Mouse (Mus musculus): Measurements from ENCODE around the gene Mob3b.

The Mob3b gene

DNA sequence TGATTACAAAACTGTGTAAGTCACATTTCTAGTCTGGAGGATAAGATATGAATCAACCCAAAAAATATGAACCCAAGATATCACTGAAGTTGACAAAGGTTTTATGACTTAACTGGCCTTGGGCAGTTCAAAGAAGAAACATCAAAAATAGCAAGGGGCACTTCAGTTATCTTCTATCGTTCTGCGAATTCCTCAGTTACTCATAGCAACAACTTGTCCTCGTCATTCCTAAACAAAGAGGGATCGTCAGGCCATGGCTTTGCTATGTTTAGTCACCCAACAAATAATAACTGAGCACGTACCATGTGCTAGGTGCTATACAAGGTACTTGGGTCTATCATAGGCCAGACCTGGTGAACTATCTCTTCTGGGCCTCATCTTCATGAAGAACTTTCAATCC, 10.7 kb downstream of the Mob3b start:
- no peak for DNase-seq

- no peak for DNase-seq
Measured at GRCm38 (mm10) chr4:35145726-35146125, 11.6 kb downstream of the Mob3b start.

DNA sequence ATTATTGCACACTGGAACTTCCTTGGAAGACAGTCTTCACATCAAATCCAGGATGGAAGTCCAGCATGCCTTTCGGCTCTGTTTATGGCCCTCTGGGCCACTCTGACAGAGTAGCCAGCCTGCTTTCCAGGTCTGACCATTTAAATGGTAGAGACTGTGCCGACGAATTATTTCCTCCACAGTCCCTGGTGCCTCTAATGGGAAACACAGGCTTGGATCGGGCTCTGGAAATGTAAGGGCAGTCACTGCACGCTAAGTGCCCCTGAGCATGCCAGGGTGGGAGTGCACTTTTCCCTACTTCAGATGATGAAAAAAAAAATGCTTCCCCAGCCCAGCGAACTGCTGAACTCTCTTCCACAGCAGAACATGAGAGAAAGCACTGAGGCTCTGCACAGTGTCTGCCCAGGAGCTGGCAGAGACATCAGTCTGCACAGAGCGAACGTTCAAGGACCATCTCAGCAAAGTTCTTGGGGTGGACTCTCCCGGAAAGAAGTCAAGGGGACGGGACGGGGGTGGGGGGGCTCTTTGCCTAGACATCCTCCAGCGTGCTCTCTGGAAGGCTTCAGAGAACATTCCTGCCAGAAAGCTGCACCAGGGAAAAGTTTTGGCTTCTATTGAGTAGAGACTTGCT, 13.7 kb downstream of the Mob3b start:
- DNase-seq = no peak

DNA sequence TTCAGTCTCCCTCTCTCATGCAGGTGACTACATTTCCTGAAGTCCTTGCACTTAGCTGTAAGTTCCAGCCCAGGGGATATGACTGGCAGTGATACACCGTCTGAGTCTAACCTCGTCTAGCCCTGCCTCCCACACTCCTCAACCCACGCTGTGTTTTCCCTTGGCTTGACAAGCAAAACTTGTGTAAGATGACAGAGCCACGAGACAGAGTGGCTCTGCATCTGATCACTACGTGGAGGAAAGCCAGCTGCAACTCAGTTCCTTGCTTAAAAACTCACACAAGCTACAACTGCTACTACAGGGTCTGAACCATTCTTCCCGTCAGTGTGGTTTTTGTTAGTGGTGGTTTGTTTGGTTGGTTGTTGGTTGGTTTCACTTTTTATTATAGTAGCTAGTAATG, 17.0 kb downstream of the Mob3b start:
- peak; percentile 32 for DNase-seq

GRCm38 (mm10) chr4:35138077-35138476, 19.2 kb downstream of the Mob3b start:
- DNase-seq = no peak

- DNase-seq = no peak
Measured at GRCm38 (mm10) chr4:35136996-35137395, 20.3 kb downstream of the Mob3b start.

DNA sequence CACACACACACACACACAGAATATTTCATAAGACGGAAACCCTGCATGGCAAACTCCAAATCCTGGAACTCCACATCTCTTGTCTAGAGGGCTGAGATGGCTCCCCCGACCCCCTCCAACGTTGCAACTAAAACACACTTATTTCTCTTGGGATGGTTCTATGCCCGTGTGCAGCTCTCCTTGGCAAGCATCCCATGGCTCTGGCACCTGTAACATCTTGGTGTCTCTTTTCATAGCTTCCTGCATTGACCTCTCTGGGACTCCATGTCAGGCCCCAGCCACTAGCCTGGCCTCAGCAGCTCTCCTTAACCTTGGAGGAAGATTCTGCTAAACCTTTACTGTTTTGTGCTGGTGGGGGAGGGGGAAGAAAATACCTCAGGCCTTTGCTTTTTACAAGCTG, 21.5 kb downstream of the Mob3b start:
- no peak for DNase-seq

DNA sequence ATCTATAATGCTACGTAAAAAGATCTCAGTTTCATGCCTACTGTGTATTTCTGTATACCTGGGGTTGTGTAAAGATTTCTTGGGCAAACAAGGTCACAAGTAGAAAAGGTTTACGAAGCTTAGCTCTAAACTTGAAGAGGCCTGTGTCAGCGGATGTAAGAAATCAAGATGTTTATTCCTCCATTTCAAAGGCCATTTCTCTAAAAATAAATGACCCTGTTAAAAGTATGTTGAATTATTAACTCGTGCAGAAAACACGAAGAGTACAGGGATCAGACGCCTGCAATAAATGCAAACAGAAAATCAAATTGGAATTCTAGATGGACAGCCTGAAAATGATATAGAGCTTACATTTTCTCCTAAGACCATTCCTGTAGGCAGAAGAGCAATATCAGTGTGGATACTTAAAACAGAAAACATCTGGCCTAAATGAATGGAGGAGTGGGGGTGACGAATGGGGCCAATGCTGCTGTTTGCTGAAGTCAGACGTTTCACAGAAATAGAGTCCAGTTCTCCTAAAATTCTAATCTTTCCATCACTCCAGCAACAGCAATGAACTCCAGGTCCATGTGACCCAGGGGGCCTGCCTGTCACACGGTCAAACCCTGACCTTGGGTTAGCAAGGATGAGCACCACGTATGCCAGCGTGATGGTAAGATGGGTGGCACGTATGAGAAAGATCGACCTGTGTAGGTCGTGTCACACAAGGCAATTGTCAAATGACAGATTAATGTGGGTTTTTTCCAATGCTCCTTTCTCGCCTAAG, 22.3 kb downstream of the Mob3b start:
- DNase-seq = no peak

- DNase-seq = no peak
Measured at GRCm38 (mm10) chr4:35133411-35133810, 23.9 kb downstream of the Mob3b start.

DNA sequence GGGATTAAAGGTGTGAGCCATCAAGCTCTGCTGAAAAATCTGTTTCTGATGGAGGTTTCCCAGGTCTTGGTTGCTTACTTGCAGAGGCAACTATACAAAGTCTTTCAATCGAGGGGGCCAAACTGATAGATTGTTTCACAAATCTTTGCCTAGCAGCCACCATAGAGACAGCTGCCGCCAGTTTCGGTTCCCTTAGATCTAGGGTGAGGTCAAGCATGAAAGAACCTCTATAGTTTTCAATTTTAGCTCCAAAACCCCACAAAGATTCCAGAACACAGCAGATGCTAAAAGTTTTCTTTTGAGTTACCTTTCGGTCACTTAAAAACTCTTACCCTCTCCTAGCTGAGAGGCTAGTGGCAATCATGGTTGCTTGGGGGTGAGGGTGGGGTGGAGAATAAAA, 25.7 kb downstream of the Mob3b start:
- no peak for DNase-seq

GRCm38 (mm10) chr4:35130411-35130948, 26.8 kb downstream of the Mob3b start:
- DNase-seq = peak; percentile 60

- DNase-seq = no peak
Measured at GRCm38 (mm10) chr4:35127759-35128158, 29.5 kb downstream of the Mob3b start.

- DNase-seq = no peak
Measured at GRCm38 (mm10) chr4:35126776-35127175, 30.5 kb downstream of the Mob3b start.

GRCm38 (mm10) chr4:35125299-35125777, 31.9 kb downstream of the Mob3b start:
- no peak for DNase-seq

GRCm38 (mm10) chr4:35124027-35124426, 33.3 kb downstream of the Mob3b start:
- no peak for DNase-seq

DNA sequence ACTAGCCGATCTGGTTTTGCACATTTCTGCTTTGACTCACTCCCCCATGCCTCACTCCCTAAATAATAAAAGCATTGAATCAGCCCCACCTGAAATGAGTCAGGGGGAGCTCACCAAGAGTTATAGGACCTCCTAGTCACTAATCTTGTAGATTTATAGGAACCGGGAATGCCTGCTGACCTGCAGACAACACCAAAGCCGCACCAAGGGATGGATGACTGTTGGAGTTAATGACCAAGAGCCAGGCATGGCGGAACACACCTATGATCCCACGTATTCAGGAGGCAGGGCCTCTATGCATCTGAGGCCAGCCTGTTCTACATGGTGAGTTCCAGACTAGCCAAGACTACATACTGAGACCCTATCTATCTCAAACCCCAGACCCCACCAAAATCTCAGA, 34.2 kb downstream of the Mob3b start:
- no peak for DNase-seq

DNA sequence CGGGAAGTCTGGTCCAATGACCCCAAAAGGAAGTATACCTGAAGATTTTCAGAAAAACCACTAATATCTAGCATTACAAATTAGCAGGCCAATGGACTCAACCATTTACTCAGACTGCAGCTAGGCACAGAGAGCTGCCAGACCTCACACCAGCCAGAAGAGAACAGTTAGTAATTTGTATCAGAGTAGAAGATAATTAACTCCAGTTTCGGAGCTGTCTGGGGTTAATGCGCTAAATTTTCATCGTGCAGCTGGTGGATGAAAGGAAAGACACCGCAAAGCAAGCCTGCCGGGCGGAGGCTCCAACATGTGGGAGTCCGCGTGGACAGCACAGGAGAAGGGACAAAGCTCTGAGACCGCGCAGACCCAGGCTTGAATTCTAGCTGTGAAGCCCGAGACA, 36.2 kb downstream of the Mob3b start:
- DNase-seq = no peak

GRCm38 (mm10) chr4:35120575-35120974, 36.7 kb downstream of the Mob3b start:
- DNase-seq = no peak

DNA sequence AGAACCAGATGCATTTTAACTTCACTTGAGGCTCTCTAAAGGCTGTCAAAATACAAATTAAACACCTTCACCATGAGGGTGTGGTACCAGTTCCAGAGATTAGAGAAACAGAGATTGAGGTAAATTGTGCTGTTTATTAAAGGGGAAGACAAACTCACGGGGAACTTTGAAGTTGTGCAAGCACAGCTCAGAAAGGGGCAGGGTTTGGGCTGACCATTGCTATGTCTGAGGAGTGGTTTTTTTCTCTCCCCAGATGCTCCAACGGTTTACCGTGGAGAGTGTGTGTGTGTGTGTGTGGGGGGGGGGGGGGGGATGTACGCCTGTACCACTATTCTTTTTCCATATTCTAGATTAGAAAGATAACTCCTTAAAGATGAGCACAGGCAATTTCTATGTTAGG, 37.1 kb downstream of the Mob3b start:
- no peak for DNase-seq

- DNase-seq = no peak
Measured at GRCm38 (mm10) chr4:35118851-35119250, 38.4 kb downstream of the Mob3b start.

DNA sequence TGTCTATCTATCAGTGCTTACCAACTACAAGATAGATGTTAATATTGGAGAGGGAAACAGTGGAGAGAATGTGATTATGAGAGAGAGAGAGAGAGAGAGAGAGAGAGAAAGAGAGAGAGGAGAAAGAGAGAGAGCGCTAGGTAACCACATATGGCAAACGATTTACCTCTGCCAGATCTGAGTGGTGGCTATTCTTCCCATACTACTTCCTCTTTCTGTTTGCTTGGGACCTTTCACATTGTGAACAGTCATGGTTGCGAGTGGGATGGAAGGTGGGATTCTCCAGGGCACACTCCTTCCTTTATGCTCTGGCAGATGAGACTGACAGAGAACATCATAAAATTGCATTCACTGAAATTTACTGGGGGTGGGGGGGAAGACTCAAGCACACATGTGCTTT, 40.1 kb downstream of the Mob3b start:
- DNase-seq = no peak

GRCm38 (mm10) chr4:35115933-35116332, 41.4 kb downstream of the Mob3b start:
- DNase-seq = no peak

GRCm38 (mm10) chr4:35114950-35115349, 42.3 kb downstream of the Mob3b start:
- DNase-seq = no peak

DNA sequence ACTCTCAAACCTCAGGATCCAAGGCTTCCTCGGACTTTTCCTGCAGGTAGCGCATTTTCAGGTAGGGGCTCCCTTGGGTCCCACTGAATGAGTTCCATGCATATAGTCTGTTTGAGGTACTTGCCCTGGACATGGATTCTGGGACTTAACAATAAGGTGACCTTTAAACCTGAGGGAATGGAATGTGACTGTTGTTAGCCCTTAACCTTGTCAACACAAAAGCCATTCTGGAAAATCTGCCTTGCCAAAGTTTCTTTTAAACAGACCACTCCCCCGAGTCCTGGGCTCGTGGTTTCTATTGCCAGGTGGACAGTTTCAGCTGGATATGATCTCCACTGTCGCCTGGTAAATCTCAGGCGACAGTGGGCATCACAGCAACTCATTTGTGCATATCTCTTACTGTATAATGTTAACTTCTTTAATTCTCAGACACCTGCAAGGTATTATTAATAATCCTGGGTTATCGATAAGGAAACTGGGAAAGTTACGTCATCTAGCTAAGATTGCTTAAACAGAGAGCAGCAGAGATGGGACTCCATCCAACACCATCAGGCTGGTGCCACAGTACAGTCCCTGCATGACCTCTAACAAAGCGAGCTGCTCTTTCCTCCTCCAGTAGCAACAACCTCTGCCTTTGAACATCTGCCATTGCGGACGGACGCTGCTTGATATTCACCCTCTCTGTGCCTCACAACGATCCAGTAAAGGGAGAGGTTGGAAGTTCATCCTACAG, 43.6 kb downstream of the Mob3b start:
- no peak for DNase-seq
